Mouse (Mus musculus) stomach, postnatal 0 days (tissue): ENCODE data around the gene Tnrc18. TPM values are rescaled to one million over a fixed set of nuclear protein-coding genes. Genes with fewer than 3 reads are reported as not detected.
A peak's percentile ranks its signal among the peaks of the same experiment; 100 is the strongest.

Experiments used
- ATAC-seq: fragments of 200-750 bp; cut with Nextera tagmentation; 2 replicates; pipeline ENCODE4 v1.8.0; 2017; ENCODE audit not compliant: low FRiP score, low TSS enrichment
- DNase-seq: peaks from one replicate; pipeline ENCODE4 v3.0.0-alpha.2; 2016; ENCODE audit warnings: low spot score
- H3K27ac ChIP-seq: fragments of 300-500 bp; sonication (generic); replicated peaks from 2 replicates; pipeline ENCODE4 v1.5.1; 2014; ENCODE audit warnings: mild to moderate bottlenecking, control low read depth
- H3K27me3 ChIP-seq: fragments of 300-500 bp; sonication (generic); 2 replicates; pipeline ENCODE4 v1.6.1; 2014; ENCODE audit warnings: low read length; ENCODE audit not compliant: control insufficient read depth, insufficient read depth
- H3K36me3 ChIP-seq: fragments of 300-500 bp; sonication (generic); 2 replicates; pipeline ENCODE4 v1.6.1; 2014; ENCODE audit warnings: low read length, mixed read lengths; ENCODE audit not compliant: control insufficient read depth, insufficient read depth
- H3K4me1 ChIP-seq: fragments of 300-500 bp; sonication (generic); replicated peaks from 2 replicates; pipeline ENCODE4 v1.6.1; 2014; ENCODE audit warnings: antibody characterized with exemption; ENCODE audit not compliant: control insufficient read depth, insufficient read depth
- H3K4me2 ChIP-seq: fragments of 300-500 bp; sonication (generic); replicated peaks from 2 replicates; pipeline ENCODE4 v1.6.1; 2014; ENCODE audit warnings: low read depth, mild to moderate bottlenecking, control low read depth, moderate library complexity
- H3K4me3 ChIP-seq: fragments of 300-500 bp; sonication (generic); 2 replicates; pipeline ENCODE4 v1.5.1; 2014; ENCODE audit warnings: low read depth, low read length, control low read depth
- H3K9ac ChIP-seq: fragments of 300-500 bp; sonication (generic); 2 replicates; pipeline ENCODE4 v1.6.1; 2014; ENCODE audit warnings: mild to moderate bottlenecking, low read length, control low read depth, mixed read lengths
- H3K9me3 ChIP-seq: fragments of 300-500 bp; sonication (generic); 2 replicates; pipeline ENCODE4 v1.6.1; 2016; ENCODE audit warnings: low read length; ENCODE audit not compliant: control insufficient read depth
- CTCF ChIP-seq: IDR thresholded peaks from 2 replicates; pipeline ENCODE4 v1.5.1; 2016; ENCODE audit warnings: antibody characterized with exemption, low read depth, mild to moderate bottlenecking, moderate library complexity
- EP300 ChIP-seq: optimal IDR thresholded peaks from 2 replicates; pipeline ENCODE3; 2016; ENCODE audit warnings: antibody characterized with exemption
- WGBS: fragments of 180-500 bp; shearing (Covaris S2); extraction: QIAGEN DNeasy Blood & Tissue Kit; methylation state at CpG from one replicate; pipeline ENCODE4 v1.1.7; 2014; 5-methylcytosine and 5-hydroxymethylcytosine counted together
- polyA plus RNA-seq: library from polyadenylated mRNA; unstranded; fragments of >200 nt; fragmentation: Nextera tagmentation; extraction: Ambion mirVana; gene quantifications from 2 replicates; pipeline ENCODE4 v1.2.1, GENCODE M21; 2015

The Tnrc18 gene
- polyA plus RNA-seq, 1 experiment from 2014 or later = 12.5 TPM

DNA sequence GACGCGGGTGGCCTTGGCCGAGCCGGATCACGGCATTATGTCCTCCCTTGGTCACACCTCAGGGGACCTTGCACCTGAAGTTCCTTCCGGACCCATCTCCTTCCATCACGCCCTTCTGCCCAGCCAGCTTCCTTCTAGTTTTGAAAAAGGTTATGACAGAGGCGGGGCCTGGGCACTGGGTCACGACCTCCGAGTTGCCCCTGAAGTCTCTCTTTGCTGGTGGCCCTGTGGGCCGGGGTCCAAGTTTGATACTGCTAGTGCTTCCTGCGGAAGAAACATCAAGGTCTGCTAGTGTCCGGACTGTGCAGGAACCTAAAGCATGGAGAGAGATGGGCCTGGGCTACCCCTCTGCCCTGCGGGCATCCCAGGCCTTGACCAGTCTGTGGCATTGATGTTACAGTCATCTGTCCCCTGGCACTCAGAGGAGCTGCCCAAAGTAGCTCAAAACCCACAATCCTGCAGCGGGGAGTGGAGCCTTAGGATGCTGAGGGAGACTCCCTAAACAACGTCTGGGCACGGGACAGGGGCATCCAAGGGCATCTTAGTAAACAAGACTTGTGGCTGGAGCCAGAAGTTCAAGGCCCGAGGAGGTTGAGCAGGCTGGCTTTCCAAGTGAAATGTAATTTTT, 114.8 kb downstream of the Tnrc18 start:
- 17% methylated on average over 18 of the region's 18 CpGs for WGBS

DNA sequence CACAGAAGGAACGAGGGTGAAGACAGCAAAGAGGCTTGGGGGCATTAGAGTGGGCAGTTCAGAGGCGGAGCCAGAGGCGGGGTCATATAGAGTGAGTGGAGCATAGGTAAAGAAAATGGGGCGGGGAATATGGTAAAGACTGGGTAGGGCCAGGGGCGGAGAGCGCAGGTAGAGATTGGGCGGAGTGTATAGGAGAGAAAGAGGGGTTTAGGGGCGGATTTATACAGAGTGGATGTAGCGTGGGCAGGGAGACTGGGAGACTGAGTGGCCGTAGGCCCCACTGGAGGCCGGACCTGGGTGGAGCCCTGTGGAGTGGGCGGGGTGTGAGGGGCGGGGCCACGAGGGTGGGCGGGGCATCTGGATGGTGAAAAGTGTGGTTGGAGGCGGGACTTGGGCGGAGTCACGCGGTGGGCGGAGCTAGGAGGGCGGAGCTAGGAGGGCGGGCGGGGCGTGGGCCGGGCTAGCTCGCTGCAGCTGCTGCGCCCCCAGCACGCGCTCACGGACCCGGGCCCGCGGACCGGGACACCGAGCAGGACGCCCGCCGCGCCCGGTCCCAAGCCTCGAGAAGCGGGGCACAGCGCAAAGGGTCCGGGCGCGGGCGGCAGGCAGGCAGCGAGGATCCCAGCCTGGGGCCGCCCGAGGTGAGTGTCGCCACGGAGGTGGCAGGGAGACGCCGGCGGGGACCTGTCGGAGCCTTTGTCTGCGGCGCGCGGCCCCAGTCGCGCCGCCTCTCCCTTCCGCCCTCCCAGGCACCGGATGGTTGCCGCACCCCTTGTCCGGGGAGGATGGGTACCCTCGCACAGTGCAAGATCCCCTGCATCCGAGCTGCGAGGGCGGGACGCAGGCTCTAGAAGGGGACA, 115.6 kb downstream of the Tnrc18 start:
- Histone ChIP-seq H3K9me3 (no peaks in the 10 kb centered on the region), H3K27ac (no peak overlapping the region), H3K9ac (peak overlapping the region; percentile 57), H3K36me3 (no peaks in the 10 kb centered on the region), H3K4me3 (peak overlapping the region; percentile 54), H3K27me3 (no peaks in the 10 kb centered on the region), H3K4me2 (peak overlapping the region; percentile 97), H3K4me1 (no peaks in the 10 kb centered on the region)
- WGBS = 2% methylated on average over 32 of the region's 72 CpGs
- TF ChIP-seq CTCF = no peak
- no peak for TF ChIP-seq EP300
- DNase-seq = peak; percentile 88
- peak; percentile 87 for ATAC-seq

More for the DNA sequence above, 114.8 kb downstream of the Tnrc18 start:
- no peaks in the 10 kb centered on the region for H3K27me3 ChIP-seq
- peak overlapping the region; percentile 54 for H3K4me3 ChIP-seq
- H3K27ac ChIP-seq = no peak overlapping the region
- DNase-seq (no peak), ATAC-seq (no peak)
- H3K9me3 ChIP-seq = no peaks in the 10 kb centered on the region
- no peaks in the 10 kb centered on the region for H3K36me3 ChIP-seq
- no peaks in the 10 kb centered on the region for H3K4me1 ChIP-seq
- H3K4me2 ChIP-seq = peak overlapping the region; percentile 97
- TF ChIP-seq CTCF (no peak), EP300 (no peak)
- H3K9ac ChIP-seq = peak overlapping the region; percentile 57

DNA sequence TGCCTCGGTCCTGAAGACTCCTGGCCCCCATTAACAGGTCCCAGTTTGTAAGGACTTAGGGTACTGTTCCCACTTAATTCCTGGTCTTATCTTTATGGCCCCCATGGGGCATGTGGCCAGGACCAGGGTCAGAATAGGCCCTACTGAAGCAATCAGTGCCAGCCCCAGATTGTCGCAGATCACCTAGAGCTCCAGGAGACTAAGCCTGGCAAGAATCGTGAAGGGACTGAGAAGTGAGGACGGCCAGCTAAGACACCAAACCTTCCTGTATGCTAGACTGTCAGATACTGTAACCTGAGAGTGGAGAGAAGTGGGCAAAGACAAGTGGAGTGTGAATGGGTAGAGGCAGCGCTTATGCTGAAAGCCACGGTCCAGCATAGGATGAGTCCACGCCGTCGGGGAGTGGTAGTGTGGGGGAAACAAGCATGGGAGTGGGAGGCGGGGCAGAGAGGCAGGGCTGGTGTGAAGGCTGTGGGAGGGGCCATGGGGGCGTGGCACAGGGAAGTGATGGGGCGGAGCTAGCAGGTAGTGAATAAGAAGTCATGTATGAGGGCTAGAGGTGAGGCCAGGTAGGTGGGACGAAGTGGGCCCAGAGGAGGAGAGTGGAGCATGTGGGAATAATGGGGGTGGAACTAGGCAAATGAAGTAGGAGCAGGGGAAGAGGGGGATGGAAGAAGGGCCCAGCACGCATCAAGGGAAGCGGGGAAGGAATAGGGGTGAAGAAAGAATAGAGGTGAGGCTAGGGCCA, 116.4 kb downstream of the Tnrc18 start:
- Histone ChIP-seq H3K27ac (no peak overlapping the region), H3K4me2 (peak overlapping the region; percentile 97), H3K36me3 (no peaks in the 10 kb centered on the region), H3K4me1 (no peaks in the 10 kb centered on the region), H3K9me3 (no peaks in the 10 kb centered on the region), H3K4me3 (peak overlapping the region; percentile 54), H3K27me3 (no peaks in the 10 kb centered on the region), H3K9ac (no peak overlapping the region)
- ATAC-seq (peak; percentile 50), DNase-seq (peak; percentile 79)
- TF ChIP-seq CTCF = no peak
- WGBS = 7% methylated on average over 15 of the region's 15 CpGs

DNA sequence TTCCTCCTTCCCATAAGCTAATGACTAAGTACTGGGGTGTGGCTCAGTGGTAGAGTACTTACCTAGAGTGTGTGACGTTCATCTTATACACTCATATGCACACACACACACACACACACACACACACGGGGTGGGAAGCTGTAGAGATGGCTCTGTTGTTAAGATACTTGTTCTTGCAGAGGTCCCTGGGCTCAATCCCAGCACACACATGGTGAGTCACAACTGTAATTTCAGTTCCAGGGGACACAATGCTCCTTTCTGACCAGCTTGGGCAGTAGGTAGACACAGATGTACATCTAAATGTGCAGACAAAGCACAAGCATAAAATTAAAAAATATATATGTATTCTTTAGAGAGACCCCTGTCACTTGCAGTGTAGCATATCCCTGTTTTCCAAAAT, 119.7 kb downstream of the Tnrc18 start:
- no peak for DNase-seq
- no peak overlapping the region for H3K4me2 ChIP-seq
- TF ChIP-seq EP300 (no peak), CTCF (no peak)
- WGBS = 52% methylated on average over 2 of the region's 2 CpGs
- no peak for ATAC-seq
- H3K4me1 ChIP-seq = no peaks in the 10 kb centered on the region
- no peaks in the 10 kb centered on the region for H3K27me3 ChIP-seq
- H3K9ac ChIP-seq = no peak overlapping the region
- no peaks in the 10 kb centered on the region for H3K9me3 ChIP-seq
- H3K27ac ChIP-seq = no peak overlapping the region
- no peaks in the 10 kb centered on the region for H3K36me3 ChIP-seq
- H3K4me3 ChIP-seq = no peak overlapping the region

DNA sequence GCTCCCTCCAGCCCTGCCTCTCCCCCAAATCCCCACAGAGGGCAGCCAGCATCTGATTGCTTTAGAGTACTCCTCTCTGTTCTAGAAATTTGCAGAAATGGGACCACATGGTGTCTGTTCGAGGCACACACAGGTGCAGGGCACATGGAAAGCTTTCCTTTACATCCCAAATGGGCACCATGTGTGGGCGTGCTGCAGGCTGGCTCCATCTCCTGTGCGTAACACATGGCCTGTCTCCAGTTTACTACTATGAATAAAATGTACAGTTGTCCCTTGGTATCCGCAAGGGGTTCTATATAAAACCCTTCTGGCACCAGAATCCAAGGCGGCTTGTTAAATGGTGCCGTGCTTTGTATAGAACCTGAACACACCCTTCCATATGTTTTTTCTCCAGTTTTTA, 120.6 kb downstream of the Tnrc18 start:
- no peaks in the 10 kb centered on the region for H3K9me3 ChIP-seq
- no peaks in the 10 kb centered on the region for H3K4me1 ChIP-seq
- no peak overlapping the region for H3K4me3 ChIP-seq
- no peak overlapping the region for H3K4me2 ChIP-seq
- H3K9ac ChIP-seq = no peak overlapping the region
- H3K27me3 ChIP-seq = no peaks in the 10 kb centered on the region
- no peak for ATAC-seq
- no peak for DNase-seq
- WGBS = 82% methylated on average over 6 of the region's 6 CpGs
- TF ChIP-seq CTCF (no peak), EP300 (no peak)
- H3K27ac ChIP-seq = no peak overlapping the region
- no peaks in the 10 kb centered on the region for H3K36me3 ChIP-seq
